Comparison of ENCODE assay signal across 9 mouse cellular contexts in genomic region chr8:87831116-87831515, GRCm38 (mm10).
DNase-seq lines count a peak whose midpoint lies in the region; ATAC-seq and TF ChIP-seq lines count a peak whose summit lies in the region.
"Had no signal": no experiment of that assay in that cellular context is flagged by ENCODE, and none has a peak within 500 bp of the region (broad histone marks: within the 10 kb centered on the region; RNA-seq: fewer than 3 reads in every experiment).

No protein-coding gene starts in this region.

- TF ChIP-seq EP300 in lung, postnatal 0 days (IDR thresholded peaks at IDR 0.05), result no peak

- H3K4me1 ChIP-seq in lung, embryonic 14.5 days (ENCODE audit: insufficient read depth), result peaks cover 48% of the 10 kb centered on the region
- H3K4me1 ChIP-seq in lung, postnatal 0 days (ENCODE audit: insufficient read depth, low read depth, low read length), result 0 out of 2 replicates have a peak, but pooled peaks cover 9% of the 10 kb centered on the region
- H3K4me1 ChIP-seq in limb, embryonic 12.5 days (replicated peaks), result peaks cover 73% of the 10 kb centered on the region

- TF ChIP-seq CTCF in lung, embryonic 14.5 days (IDR thresholded peaks at IDR 0.05; ENCODE audit: low read depth), result no peak
- TF ChIP-seq CTCF in lung, postnatal 0 days (IDR thresholded peaks at IDR 0.05), result no peak

- DNase-seq in embryo, embryonic 10 days (ENCODE audit: low spot score), result peak; percentile 74
- no peak for DNase-seq in embryo, embryonic 9.5 days (ENCODE audit: extremely low spot score)
- no peak for DNase-seq in lung, embryonic 14.5 days
- no peak for DNase-seq in lung, postnatal 0 days (ENCODE audit: low spot score)
- DNase-seq in retina, postnatal 1 day, result peak; percentile 53
- no peak for DNase-seq in ovary, postnatal 10 days (ENCODE audit: low spot score)
- no peak for DNase-seq in spleen, postnatal 36 days (ENCODE audit: low spot score in 2 of 2)

- H3K27me3 ChIP-seq in lung, embryonic 14.5 days (ENCODE audit: insufficient read depth, low read length), result no peaks in the 10 kb centered on the region
- no peaks in the 10 kb centered on the region for H3K27me3 ChIP-seq in lung, postnatal 0 days (replicated peaks; ENCODE audit: insufficient read depth, low read length)
- no peaks in the 10 kb centered on the region for H3K27me3 ChIP-seq in limb, embryonic 12.5 days

- peak overlapping the region; percentile 50; the same call in 1 of the 2 replicates for H3K27ac ChIP-seq in lung, embryonic 14.5 days (ENCODE audit: low read depth)
- H3K27ac ChIP-seq in lung, postnatal 0 days (ENCODE audit: low read length), result no peak overlapping the region
- peak overlapping the region; percentile 97 for H3K27ac ChIP-seq in limb, embryonic 12.5 days
- H3K27ac ChIP-seq: liver, embryonic 14.5 days had no signal

- H3K4me2 ChIP-seq in lung, embryonic 14.5 days, result no peak overlapping the region
- H3K4me2 ChIP-seq in lung, postnatal 0 days (replicated peaks; ENCODE audit: low read depth, low read length), result no peak overlapping the region
- H3K4me2 ChIP-seq in limb, embryonic 12.5 days, result peak overlapping the region; percentile 37

- H3K4me3 ChIP-seq in lung, embryonic 14.5 days (ENCODE audit: low read depth, low read length), result no peak overlapping the region
- no peak overlapping the region for H3K4me3 ChIP-seq in lung, postnatal 0 days (ENCODE audit: low read depth, low read length)
- H3K4me3 ChIP-seq in limb, embryonic 12.5 days (replicated peaks), result no peak overlapping the region

- ATAC-seq in lung, embryonic 14.5 days (ENCODE audit: insufficient read depth), result no peak
- ATAC-seq in lung, postnatal 0 days, result no peak
- no peak; the same call in 1 of the 2 replicates for ATAC-seq in limb, embryonic 12.5 days (ENCODE audit: insufficient number of reproducible peaks, insufficient read depth, low FRiP score, low TSS enrichment, low read depth)

- no peaks in the 10 kb centered on the region for H3K36me3 ChIP-seq in lung, embryonic 14.5 days (ENCODE audit: insufficient read depth)
- no peaks in the 10 kb centered on the region for H3K36me3 ChIP-seq in lung, postnatal 0 days (ENCODE audit: insufficient read depth, low read length)
- H3K36me3 ChIP-seq in limb, embryonic 12.5 days, result peaks cover 4% of the 10 kb centered on the region

- H3K9ac ChIP-seq in lung, embryonic 14.5 days, result peak overlapping the region; percentile 32; the same call in 1 of the 2 replicates
- no peak overlapping the region for H3K9ac ChIP-seq in lung, postnatal 0 days (replicated peaks; ENCODE audit: low read depth)
- peak overlapping the region; percentile 40 for H3K9ac ChIP-seq in limb, embryonic 12.5 days (replicated peaks)
- H3K9ac ChIP-seq: liver, embryonic 14.5 days had no signal

- H3K9me3 ChIP-seq in lung, embryonic 14.5 days (ENCODE audit: low read depth, low read length), result no peaks in the 10 kb centered on the region
- no peaks in the 10 kb centered on the region for H3K9me3 ChIP-seq in lung, postnatal 0 days (ENCODE audit: low read length)
- H3K9me3 ChIP-seq in limb, embryonic 12.5 days, result no peaks in the 10 kb centered on the region

- 23% methylated on average over 9 of the region's 9 CpGs for WGBS in lung, embryonic 14.5 days
- WGBS in lung, postnatal 0 days, result 35% methylated on average over 9 of the region's 9 CpGs
- 4% methylated on average over 9 of the region's 9 CpGs for WGBS in limb, embryonic 12.5 days

Comparison
In these comparisons a context has a peak if more than half of its experiments do, and no peak if none do; other contexts are left out.
1. DNase-seq: peak in embryo, embryonic 10 days (single experiment) and retina, postnatal 1 day (single experiment); none in embryo, embryonic 9.5 days (single experiment), lung, embryonic 14.5 days (single experiment), lung, postnatal 0 days (single experiment), ovary, postnatal 10 days (single experiment) and spleen, postnatal 36 days (0 of 2).